Mouse (Mus musculus) frontal cortex, postnatal 10 days (tissue): Measurements from ENCODE around the gene Emsy.

Experiments
- DNase-seq, 2 experiments: peaks; one replicate each; pipeline ENCODE4 v3.0.0; 2022; ENCODE audit warnings: low spot score in 2 of 2, mixed read lengths in 1 of 2

The Emsy gene

DNA sequence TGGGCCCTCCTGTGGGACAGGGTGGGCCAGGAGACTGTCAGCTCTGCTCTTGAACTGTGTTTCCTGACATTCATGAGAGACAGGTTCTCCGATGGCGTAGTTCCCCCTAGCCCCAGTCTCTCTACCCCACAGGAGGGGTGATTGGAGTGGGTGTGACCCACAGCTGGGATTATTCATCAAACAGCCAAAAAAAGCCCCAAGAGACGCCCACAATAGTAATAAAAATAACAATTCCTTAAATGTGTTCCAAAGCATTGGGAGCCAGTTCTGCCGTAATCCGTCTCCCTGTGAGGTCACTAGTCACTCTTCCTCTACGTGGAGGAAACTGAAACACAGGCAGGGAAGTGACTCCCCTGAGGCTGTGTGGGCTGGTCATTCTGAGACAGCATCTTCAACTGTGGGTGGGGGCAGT is 113.8 kb downstream of the Emsy start:
- DNase-seq, result no peak

DNA sequence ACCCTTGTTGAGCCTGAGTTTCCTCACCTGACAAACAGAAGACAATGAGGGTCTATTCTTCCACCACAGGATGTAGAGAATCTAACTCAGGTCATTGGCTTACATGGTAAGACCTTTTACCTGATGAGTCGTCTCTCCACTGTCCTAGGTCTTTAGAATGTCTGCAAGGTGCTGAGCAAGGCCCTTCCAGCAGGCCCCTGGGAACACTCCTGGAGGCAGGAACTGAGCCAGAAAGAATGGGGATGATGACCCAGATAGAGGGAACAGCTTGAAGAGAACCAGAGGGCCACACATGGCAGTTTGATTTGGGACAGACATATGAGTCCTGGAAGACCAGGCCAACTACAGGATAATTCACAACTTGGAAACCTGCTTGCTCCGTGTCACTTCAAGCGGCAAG is 114.3 kb downstream of the Emsy start:
- no peak for DNase-seq

DNA sequence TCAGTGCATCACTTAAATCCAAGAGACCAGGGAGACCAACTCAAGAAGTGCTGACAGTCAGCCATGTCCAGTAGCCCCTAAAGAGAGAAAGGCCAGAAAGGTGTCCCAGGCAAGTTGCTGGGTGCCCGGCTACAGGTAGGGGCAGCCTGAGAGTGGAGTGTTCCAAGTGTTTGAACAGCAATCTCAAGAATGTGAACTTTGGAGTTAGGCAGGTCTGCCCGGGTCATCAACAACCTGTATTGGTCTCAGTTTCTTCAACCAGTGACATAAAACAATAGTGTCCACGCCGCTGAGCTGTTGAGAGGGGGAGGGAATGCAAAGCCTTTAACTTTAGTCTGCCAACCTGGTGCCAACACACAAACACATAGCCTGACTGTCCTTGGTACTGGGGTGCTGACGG is 115.0 kb downstream of the Emsy start:
- DNase-seq, result no peak

DNA sequence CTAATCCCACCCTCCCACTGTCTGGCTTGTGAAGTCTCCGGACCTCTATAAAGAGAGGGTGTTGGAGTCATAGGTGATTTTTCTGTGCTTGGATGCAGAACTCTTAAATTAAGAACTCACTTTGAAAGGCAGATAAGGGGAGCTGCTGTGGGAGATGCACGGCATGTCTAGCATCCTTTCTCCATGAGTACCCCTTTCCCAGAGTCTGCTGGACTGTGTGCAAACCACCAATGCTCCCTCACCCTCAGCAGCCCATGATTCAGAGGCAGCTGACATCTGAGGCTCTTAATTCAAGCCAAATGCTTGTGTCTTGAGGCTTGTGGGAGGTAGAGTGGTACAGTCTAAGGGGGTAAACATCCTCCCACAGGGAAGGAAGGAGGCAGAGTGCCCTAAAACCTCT is 115.7 kb downstream of the Emsy start:
- DNase-seq, result no peak

DNA sequence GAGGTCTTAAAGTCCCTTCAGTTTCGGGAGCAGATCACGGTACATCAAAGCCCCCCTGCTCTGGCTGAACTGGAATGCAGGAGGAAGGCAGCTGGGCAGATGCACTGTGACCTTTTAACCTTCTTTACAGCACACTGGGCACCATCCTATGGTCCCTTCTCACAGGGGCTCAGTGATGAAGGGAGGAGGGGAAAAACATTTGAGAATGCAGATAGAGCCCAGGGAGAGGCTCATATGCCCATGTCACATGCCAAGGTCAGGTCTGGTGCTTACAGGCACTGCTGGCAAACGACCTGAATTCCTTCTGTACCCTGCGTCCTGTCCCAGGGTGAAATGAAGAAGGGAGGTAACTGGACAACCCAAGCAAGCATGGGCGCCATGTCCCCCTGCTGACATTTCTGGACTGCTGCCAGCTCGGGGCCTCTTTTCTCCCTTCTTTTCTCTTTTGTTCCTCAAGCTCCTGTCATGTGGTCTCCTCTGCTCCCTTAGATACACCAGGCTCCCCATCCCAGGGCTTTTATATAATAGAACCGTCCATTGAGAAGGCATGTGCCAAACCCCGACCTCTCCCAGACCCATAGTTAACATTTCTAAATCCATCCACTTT is 118.5 kb downstream of the Emsy start:
- no peak for DNase-seq

DNA sequence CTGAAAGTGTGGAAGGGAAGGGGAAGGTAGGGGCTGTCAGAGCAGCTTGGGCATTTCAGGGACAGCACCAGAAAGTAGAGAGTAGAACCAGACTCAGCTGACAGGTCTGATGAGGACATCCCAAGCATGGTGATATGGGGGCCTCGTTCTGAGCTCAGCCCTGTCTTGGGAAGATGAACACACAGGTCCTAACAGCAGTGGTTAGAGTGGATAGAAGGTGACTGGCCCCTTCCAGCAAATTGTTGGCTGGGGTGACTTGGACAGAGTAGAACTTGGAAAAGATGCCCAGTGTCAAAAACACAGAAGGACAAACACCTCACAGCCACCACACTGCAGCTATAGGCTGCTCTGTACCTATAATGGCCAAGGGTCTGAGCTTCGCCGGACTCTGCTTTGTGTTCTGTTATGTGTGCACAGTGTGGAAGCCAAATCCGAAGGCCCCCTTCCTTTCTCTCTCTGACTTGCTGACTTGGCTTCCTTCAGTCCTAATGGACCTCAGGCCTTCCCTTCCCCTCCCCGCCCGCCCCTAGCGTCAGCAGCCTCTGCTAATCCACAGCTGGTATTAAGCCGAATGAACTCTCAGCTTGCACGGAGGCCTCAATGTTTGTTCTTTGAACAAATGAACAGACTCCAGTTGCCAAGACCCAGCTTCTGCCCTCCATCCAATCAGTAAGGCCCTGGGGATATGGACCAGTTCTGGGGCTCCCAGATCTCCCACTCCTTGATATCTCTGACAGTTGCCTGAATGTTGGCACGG is 119.2 kb downstream of the Emsy start:
- DNase-seq, result no peak
